Mouse (Mus musculus): ENCODE results near the gene Pgam5. TPM values are rescaled to one million over a fixed set of nuclear protein-coding genes. Genes with fewer than 3 reads are reported as not detected.
A peak's percentile ranks its signal among the peaks of the same experiment; 100 is the strongest.

The Pgam5 gene
- polyA plus RNA-seq, 1 experiment: 0.82 TPM

- no peak for TF ChIP-seq GATA1 (IDR thresholded peaks at IDR 0.05; ENCODE audit: low read length)
- Histone ChIP-seq H3K36me3 (ENCODE audit: control insufficient read depth) (peaks cover 46% of the 10 kb centered on the region), H3K4me3 (replicated peaks) (peak overlapping the region; percentile 99), H3K4me1 (ENCODE audit: control insufficient read depth) (peaks cover 28% of the 10 kb centered on the region), H3K9me3 (ENCODE audit: control insufficient read depth, low read length) (no peaks in the 10 kb centered on the region), H3K27me3 (ENCODE audit: control insufficient read depth) (no peaks in the 10 kb centered on the region)
These were observed 37.4 kb downstream of the Pgam5 start for GRCm38 (mm10) chr5:110232346-110232745.

GRCm38 (mm10) chr5:110231638-110232037 is 38.1 kb downstream of the Pgam5 start:
- Histone ChIP-seq H3K27me3 (ENCODE audit: control insufficient read depth) (no peaks in the 10 kb centered on the region), H3K4me3 (replicated peaks) (peak overlapping the region; percentile 99), H3K9me3 (ENCODE audit: control insufficient read depth, low read length) (no peaks in the 10 kb centered on the region), H3K36me3 (ENCODE audit: control insufficient read depth) (peaks cover 42% of the 10 kb centered on the region), H3K4me1 (ENCODE audit: control insufficient read depth) (peaks cover 28% of the 10 kb centered on the region)
- TF ChIP-seq GATA1 (IDR thresholded peaks at IDR 0.05; ENCODE audit: low read length) (no peak), TAL1 (IDR thresholded peaks at IDR 0.05; ENCODE audit: low read length) (no peak)

- Histone ChIP-seq H3K36me3 (ENCODE audit: control insufficient read depth) (peaks cover 37% of the 10 kb centered on the region), H3K4me1 (ENCODE audit: control insufficient read depth) (peaks cover 28% of the 10 kb centered on the region), H3K9me3 (ENCODE audit: control insufficient read depth, low read length) (no peaks in the 10 kb centered on the region), H3K4me3 (replicated peaks) (peak within 1 kb of the TSS; percentile 99), H3K27me3 (ENCODE audit: control insufficient read depth) (no peaks in the 10 kb centered on the region)
- no peak for TF ChIP-seq GATA1 (IDR thresholded peaks at IDR 0.05; ENCODE audit: low read length)
- no peak for TF ChIP-seq TAL1 (IDR thresholded peaks at IDR 0.05; ENCODE audit: low read length)
These were observed 38.8 kb downstream of the Pgam5 start, which contains the start of gene Ankle2 for GRCm38 (mm10) chr5:110230780-110231461. Gene Ankle2, plus strand, starts transcription at chr5:110231004.

GRCm38 (mm10) chr5:110230401-110230779 is 39.3 kb downstream of the Pgam5 start:
- no peaks in the 10 kb centered on the region for H3K27me3 ChIP-seq (ENCODE audit: control insufficient read depth)
- peaks cover 34% of the 10 kb centered on the region for H3K36me3 ChIP-seq (ENCODE audit: control insufficient read depth)
- H3K9me3 ChIP-seq (ENCODE audit: control insufficient read depth, low read length): no peaks in the 10 kb centered on the region
- H3K4me1 ChIP-seq (ENCODE audit: control insufficient read depth): peaks cover 28% of the 10 kb centered on the region
- H3K4me3 ChIP-seq (replicated peaks): peak overlapping the region; percentile 99
- TF ChIP-seq TAL1 (IDR thresholded peaks at IDR 0.05; ENCODE audit: low read length) (no peak), GATA1 (IDR thresholded peaks at IDR 0.05; ENCODE audit: low read length) (no peak)

GRCm38 (mm10) chr5:110227336-110227883 is 42.3 kb downstream of the Pgam5 start:
- H3K4me1 ChIP-seq (ENCODE audit: control insufficient read depth): peaks cover 20% of the 10 kb centered on the region
- no peaks in the 10 kb centered on the region for H3K27me3 ChIP-seq (ENCODE audit: control insufficient read depth)
- no peak for TF ChIP-seq GATA1 (IDR thresholded peaks at IDR 0.05; ENCODE audit: low read length)
- TF ChIP-seq TAL1 (IDR thresholded peaks at IDR 0.05; ENCODE audit: low read length): no peak
- peaks cover 28% of the 10 kb centered on the region for H3K36me3 ChIP-seq (ENCODE audit: control insufficient read depth)
- no peaks in the 10 kb centered on the region for H3K9me3 ChIP-seq (ENCODE audit: control insufficient read depth, low read length)
- no peak overlapping the region for H3K4me3 ChIP-seq (replicated peaks)

GRCm38 (mm10) chr5:110225056-110225455 is 44.7 kb downstream of the Pgam5 start:
- Histone ChIP-seq H3K9me3 (ENCODE audit: control insufficient read depth, low read length) (no peaks in the 10 kb centered on the region), H3K4me3 (replicated peaks) (no peak overlapping the region), H3K36me3 (ENCODE audit: control insufficient read depth) (peaks cover 51% of the 10 kb centered on the region), H3K27me3 (ENCODE audit: control insufficient read depth) (no peaks in the 10 kb centered on the region), H3K4me1 (ENCODE audit: control insufficient read depth) (peaks cover 6% of the 10 kb centered on the region)
- TF ChIP-seq TAL1 (IDR thresholded peaks at IDR 0.05; ENCODE audit: low read length) (no peak), GATA1 (IDR thresholded peaks at IDR 0.05; ENCODE audit: low read length) (no peak)

- no peaks in the 10 kb centered on the region for H3K4me1 ChIP-seq (ENCODE audit: control insufficient read depth)
- no peaks in the 10 kb centered on the region for H3K27me3 ChIP-seq (ENCODE audit: control insufficient read depth)
- no peaks in the 10 kb centered on the region for H3K9me3 ChIP-seq (ENCODE audit: control insufficient read depth, low read length)
- no peak overlapping the region for H3K4me3 ChIP-seq (replicated peaks)
- peaks cover 70% of the 10 kb centered on the region for H3K36me3 ChIP-seq (ENCODE audit: control insufficient read depth)
- no peak for TF ChIP-seq TAL1 (IDR thresholded peaks at IDR 0.05; ENCODE audit: low read length)
- TF ChIP-seq GATA1 (IDR thresholded peaks at IDR 0.05; ENCODE audit: low read length): no peak
These were observed 47.0 kb downstream of the Pgam5 start for GRCm38 (mm10) chr5:110222757-110223156.

- H3K36me3 ChIP-seq (ENCODE audit: control insufficient read depth): peaks cover 76% of the 10 kb centered on the region
- H3K4me3 ChIP-seq (replicated peaks): no peak overlapping the region
These were observed 49.4 kb downstream of the Pgam5 start for GRCm38 (mm10) chr5:110220331-110220730.

GRCm38 (mm10) chr5:110216780-110217179 is 52.9 kb downstream of the Pgam5 start:
- no peak overlapping the region for H3K4me3 ChIP-seq (replicated peaks)
- H3K27me3 ChIP-seq (ENCODE audit: control insufficient read depth): no peaks in the 10 kb centered on the region
- peaks cover 84% of the 10 kb centered on the region for H3K36me3 ChIP-seq (ENCODE audit: control insufficient read depth)
- no peak for TF ChIP-seq TAL1 (IDR thresholded peaks at IDR 0.05; ENCODE audit: low read length)
- no peak for TF ChIP-seq GATA1 (IDR thresholded peaks at IDR 0.05; ENCODE audit: low read length)
- no peaks in the 10 kb centered on the region for H3K9me3 ChIP-seq (ENCODE audit: control insufficient read depth, low read length)
- H3K4me1 ChIP-seq (ENCODE audit: control insufficient read depth): no peaks in the 10 kb centered on the region

More at GRCm38 (mm10) chr5:110220331-110220730, 49.4 kb downstream of the Pgam5 start:
- Histone ChIP-seq H3K27me3 (ENCODE audit: control insufficient read depth) (no peaks in the 10 kb centered on the region), H3K9me3 (ENCODE audit: control insufficient read depth, low read length) (no peaks in the 10 kb centered on the region), H3K4me1 (ENCODE audit: control insufficient read depth) (no peaks in the 10 kb centered on the region)
- TF ChIP-seq TAL1 (IDR thresholded peaks at IDR 0.05; ENCODE audit: low read length) (no peak), GATA1 (IDR thresholded peaks at IDR 0.05; ENCODE audit: low read length) (no peak)
